Mouse (Mus musculus): ENCODE data around the gene Serpina3a.
"Not testable (repeated sequence)": the region's sequence is repeated elsewhere in the genome, so short reads cannot be mapped to it uniquely, and the experiment has no call there.

The Serpina3a gene

DNA sequence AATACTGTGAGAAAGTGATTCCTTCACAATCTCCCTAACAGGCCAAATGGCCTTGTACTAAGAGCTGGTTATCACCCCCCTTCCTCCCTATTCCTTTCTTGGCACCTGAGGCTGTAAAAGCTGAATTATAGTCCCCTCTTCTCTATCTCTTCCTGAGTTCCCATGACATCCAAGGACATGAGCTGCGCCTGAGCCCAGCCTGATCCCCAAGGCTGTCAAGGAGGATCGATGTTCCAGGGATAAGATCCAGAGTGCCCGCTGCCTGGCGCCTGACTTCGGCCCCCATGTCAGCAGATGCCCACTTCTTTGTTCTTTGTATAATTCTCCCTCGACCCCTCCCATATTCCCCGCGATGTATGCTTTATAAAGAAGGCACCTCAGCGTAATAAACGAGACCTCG lies at the start of gene Serpina3a:
TSS of gene Serpina3a (plus strand) at position 392 of the 400 bp plus-strand sequence.
- POLR2A ChIA-PET = interaction anchor here in 1 of 4 experiments (0.5 kb wide), 1 partner anchor 1371 kb away, joined by 3 read pairs; no protein-coding TSS in a partner anchor
- CTCF ChIA-PET = not testable (repeated sequence)

DNA sequence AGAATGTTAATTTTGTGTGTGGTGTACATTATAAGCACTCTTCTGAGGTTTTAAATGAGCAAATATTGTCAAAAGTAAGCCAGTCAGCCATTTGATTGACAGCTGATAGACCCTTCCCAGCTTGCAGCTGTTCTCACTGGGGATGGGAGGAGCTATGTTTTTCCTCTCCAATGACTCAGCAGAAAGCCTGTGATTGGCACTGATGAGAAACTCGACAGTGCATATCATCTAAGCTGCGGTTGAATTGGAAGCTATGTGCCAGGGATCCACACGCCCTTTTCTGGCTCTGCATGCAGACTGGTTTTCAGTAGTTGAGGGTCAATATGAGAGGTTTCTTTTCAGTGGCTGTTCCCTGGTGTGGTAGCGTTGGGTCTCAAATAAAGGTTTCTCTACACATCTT lies 48.0 kb upstream of the Serpina3a start:
- ChIA-PET CTCF (interaction anchor here in 3 of 4 experiments (0.5 to 1.6 kb wide), 6 partner anchors 11 to 875 kb away, joined by 3 to 5 read pairs (median 4); no protein-coding TSS in a partner anchor), POLR2A (interaction anchor here in 2 of 4 experiments (0.7 to 1.5 kb wide), 3 partner anchors 35 to 358 kb away, joined by 3 read pairs; no protein-coding TSS in a partner anchor)

GRCm38 (mm10) chr12:104064996-104065395 lies 47.5 kb upstream of the Serpina3a start:
- POLR2A ChIA-PET = interaction anchor here in 1 of 4 experiments (1.3 to 1.5 kb wide), 2 partner anchors 36 to 322 kb away, joined by 3 read pairs; no protein-coding TSS in a partner anchor

DNA sequence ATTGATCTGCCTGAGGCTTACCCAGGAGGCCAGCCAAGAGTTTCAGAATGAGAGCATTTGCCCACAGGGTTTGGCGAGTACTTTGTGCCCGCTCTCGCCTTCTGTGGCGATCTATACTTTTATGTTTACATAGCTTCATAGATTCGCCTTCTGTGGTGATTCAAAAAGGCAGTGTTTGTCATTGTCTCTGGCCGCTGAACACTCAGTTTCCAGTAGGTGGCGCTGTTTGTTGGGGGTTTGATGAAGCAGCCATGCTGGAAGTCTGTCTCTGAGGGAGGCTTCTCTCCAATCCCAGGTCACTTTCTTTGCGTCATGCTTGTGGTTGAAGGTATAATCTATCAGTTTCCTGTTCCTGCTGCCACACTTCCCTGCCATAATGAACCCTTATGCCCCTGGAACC lies 46.3 kb upstream of the Serpina3a start:
- ChIA-PET POLR2A (interaction anchor here in 1 of 4 experiments (0.8 kb wide), 1 partner anchor 312 kb away, joined by 3 read pairs; no protein-coding TSS in a partner anchor), CTCF (interaction anchor here (0.6 to 2.6 kb wide), 11 partner anchors 9 to 360 kb away, joined by 3 to 31 read pairs (median 4); partner anchors contain the start of gene Serpina12 (in 1 of the 4))

More at GRCm38 (mm10) chr12:104064996-104065395, 47.5 kb upstream of the Serpina3a start:
- CTCF ChIA-PET = interaction anchor here in 2 of 4 experiments (0.6 to 1.6 kb wide), 5 partner anchors 30 to 875 kb away, joined by 3 to 5 read pairs (median 4); no protein-coding TSS in a partner anchor

DNA sequence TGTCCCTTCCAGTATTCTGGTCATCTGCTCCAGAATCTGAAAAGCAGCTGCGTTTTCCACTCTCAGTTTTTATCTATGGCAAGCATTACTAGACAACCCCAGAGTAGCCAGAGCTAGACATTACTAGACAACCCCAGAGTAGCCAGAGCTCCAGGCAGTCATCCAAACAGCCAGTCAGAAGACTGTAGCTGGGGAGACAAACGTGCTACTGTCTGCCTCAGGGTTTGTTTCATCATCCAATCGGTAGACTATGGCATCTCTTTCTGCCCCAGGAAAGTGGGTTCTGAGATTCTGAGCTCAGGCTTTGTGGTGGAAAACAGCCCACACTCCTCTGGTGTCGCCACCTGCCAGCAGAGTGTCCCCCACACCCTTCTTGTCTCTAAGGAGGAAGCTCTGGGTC lies 45.0 kb upstream of the Serpina3a start:
- CTCF ChIA-PET = interaction anchor here (0.6 to 3.1 kb wide), 16 partner anchors 8 to 872 kb away, joined by 3 to 31 read pairs (median 4); partner anchors contain the start of gene Serpina12 (in 1 of the 4)
- POLR2A ChIA-PET = interaction anchor here in 2 of 4 experiments (0.9 to 1.0 kb wide), 3 partner anchors 356 to 367 kb away, joined by 3 read pairs; no protein-coding TSS in a partner anchor

- POLR2A ChIA-PET = interaction anchor here in 1 of 4 experiments (0.6 to 1.2 kb wide), 2 partner anchors 74 to 349 kb away, joined by 3 read pairs; no protein-coding TSS in a partner anchor
Observed at GRCm38 (mm10) chr12:104069620-104070019, 42.9 kb upstream of the Serpina3a start.

DNA sequence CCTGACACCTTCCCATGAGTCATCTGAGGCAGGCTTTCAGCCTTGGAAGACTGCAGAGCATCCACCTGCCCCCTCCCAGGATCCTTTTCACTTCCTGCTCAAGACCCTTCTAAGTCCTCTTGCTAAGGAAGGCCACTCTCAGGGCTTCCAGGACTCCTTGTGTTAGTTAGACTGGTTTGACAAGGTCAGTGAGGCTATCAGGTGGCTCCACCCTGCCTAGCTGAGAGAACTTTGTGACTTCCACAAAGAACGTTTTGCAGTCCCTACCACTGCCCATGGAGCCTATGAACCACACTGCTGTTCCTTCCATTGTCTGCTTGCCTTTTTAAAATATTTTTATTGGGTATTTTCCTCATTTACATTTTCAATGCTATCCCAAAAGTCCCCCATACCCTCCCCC lies 40.8 kb upstream of the Serpina3a start:
- ChIA-PET POLR2A (no interaction called here), CTCF (interaction anchor here in 2 of 4 experiments (0.6 to 1.1 kb wide), 2 partner anchors 13 to 647 kb away, joined by 3 read pairs; no protein-coding TSS in a partner anchor)

More at GRCm38 (mm10) chr12:104069620-104070019, 42.9 kb upstream of the Serpina3a start:
- CTCF ChIA-PET = interaction anchor here (0.6 to 3.1 kb wide), 14 partner anchors 9 to 364 kb away, joined by 3 to 14 read pairs (median 4); no protein-coding TSS in a partner anchor

DNA sequence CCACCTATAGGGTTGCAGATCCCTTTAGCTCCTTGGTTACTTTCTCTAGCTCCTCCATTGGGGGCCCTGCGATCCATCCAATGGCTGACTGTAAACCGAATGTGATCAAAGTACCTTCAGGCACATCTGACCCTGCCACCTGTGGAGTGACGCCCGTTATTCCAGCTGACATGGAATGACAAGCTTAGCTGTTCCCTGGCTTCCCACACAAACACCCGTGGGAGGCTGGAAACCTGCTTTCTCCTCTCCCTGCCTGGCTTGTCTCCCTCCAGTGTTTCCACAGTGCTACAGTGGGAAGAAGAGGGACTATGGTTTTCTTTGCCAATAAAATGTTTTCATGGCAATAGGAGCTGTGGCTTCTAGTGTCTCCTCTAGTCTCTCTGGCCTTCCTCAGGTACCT lies 40.2 kb upstream of the Serpina3a start:
- ChIA-PET CTCF (interaction anchor here in 2 of 4 experiments (0.6 to 1.1 kb wide), 2 partner anchors 14 to 646 kb away, joined by 3 read pairs; no protein-coding TSS in a partner anchor), POLR2A (no interaction called here)

- ChIA-PET POLR2A (no interaction called here), CTCF (interaction anchor here in 1 of 4 experiments (1.3 kb wide), 1 partner anchor 329 kb away, joined by 3 read pairs; no protein-coding TSS in a partner anchor)
Observed at GRCm38 (mm10) chr12:104090119-104090518, 22.4 kb upstream of the Serpina3a start.

DNA sequence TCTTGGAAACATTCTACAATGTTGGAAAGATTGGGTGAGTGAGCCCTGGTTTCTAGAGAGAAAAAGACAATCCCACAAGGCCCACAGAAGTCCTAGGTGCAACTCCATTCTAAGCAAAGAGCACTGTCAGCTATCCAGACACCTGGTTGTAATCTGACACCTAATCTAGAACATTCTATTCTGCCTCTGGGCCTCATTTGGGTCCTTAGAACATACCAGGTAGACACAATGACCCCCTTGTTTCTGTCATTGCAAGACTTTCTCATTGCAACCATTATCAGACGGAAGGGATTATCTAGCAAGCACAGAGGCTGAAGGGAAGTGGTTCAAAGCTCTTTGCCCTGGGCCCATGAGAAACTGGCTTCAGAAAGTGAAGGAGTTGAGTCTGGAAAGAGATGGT lies 21.2 kb upstream of the Serpina3a start:
- ChIA-PET POLR2A (no interaction called here), CTCF (no interaction called here)

- CTCF ChIA-PET = no interaction called here
- POLR2A ChIA-PET = no interaction called here
Observed at GRCm38 (mm10) chr12:104100768-104101167, 11.8 kb upstream of the Serpina3a start, which contains the start of gene Serpina5. Serpina5 (plus strand) TSS chr12:104101113.

GRCm38 (mm10) chr12:104105847-104106246 lies 6.7 kb upstream of the Serpina3a start:
- POLR2A ChIA-PET = no interaction called here
- CTCF ChIA-PET = no interaction called here

GRCm38 (mm10) chr12:104106919-104107318 lies 5.6 kb upstream of the Serpina3a start:
- ChIA-PET POLR2A (no interaction called here), CTCF (no interaction called here)

- CTCF ChIA-PET = interaction anchor here in 2 of 4 experiments (0.6 kb wide), 2 partner anchors 46 to 311 kb away, joined by 3 read pairs; no protein-coding TSS in a partner anchor
- POLR2A ChIA-PET = no interaction called here
Observed at GRCm38 (mm10) chr12:104108507-104108906, 4.0 kb upstream of the Serpina3a start.

DNA sequence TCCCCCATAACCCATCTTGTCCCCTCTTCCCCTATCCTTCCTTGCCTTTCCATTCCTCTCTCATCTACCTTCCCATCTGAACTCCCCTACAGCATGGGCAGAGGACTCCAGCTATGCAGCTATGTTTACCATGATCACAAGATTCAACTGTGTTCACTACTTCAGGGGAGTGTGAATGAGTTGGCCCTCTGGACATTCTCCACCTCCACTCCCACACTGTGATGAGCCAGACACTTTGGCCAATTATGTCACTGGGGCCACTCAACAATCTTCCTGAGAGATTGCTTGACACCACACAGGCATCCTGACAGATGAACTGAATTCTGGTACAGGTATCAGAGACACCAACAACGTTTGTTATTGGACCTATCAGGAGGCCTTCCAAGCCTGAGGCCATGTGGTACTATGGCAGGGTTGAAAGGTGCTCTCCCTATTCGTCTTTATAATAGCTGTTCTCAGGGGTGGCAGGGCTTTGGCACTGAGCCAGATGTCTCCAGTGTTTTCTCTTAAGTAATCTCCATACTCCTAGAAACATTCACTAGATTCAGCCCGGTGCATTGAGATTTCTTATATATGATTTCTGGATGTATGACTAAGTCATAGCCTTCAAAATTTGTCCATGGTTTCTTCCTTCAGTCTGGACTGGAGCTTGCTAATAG lies 2.5 kb downstream of the Serpina3a start:
- ChIA-PET CTCF (no interaction called here), POLR2A (no interaction called here)

DNA sequence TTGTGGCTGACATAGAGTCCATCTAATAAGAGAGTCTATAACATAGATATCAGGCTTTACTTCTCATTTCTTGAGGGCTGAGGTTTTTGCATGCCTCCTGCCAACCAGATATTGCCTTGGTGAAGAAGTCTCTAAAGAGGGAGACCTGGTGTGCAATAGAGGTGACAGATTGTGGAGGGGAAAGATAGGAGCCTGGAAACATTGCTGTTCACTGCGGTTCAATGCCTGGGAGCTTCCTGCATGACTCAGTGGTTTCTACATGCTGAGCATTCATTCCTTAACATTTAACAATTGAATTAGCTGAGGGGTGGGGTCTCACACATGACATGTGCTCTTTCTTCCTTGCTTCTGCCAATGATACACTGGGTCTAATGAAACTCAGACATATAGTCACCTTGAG lies 10.6 kb downstream of the Serpina3a start:
- ChIA-PET CTCF (no interaction called here), POLR2A (no interaction called here)

DNA sequence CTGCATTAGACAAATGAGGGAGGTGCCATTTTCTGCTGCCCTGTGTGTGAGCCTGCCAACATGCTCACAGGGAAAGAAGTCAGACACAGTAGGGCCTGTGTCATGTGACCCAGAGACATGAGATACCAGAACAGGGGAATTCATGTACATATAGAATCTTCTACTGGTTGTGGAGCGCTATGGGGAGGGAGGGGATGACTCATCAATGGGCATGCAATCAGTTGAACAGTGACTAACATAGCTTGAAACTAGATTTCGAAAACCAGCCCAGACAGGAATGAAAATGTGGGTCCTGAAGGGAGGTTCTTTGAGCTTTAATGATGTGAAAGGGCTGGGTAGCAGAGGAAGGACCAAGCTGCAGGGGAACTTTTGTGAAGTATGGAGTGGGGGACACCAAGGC lies 11.5 kb downstream of the Serpina3a start:
- POLR2A ChIA-PET = no interaction called here

DNA sequence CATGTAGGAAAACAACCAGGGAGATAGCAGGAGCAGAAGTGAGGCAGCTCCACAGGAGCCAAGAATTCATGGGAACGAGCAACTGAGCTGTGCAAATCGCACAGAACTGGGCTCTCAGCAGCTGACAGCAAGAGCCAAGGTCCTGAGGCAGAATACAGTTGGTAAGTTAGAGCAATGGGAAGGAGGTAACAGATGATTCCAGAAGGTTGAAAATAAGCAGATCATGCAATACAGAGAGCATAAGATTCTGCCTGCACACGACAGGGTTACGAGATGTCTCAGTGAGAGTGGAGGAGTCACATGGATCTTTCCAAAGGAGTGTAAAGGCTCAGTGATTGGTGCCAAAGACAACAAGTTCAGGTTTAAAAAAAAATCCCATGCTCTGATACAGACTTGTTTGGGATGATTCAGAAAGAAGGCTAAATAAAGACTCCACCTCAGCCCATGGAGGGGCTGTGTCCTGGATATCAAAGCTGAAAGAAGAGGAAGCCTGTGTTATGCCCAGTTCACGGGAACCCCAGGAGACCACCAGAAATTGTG lies 12.6 kb downstream of the Serpina3a start:
- POLR2A ChIA-PET = no interaction called here

More for the DNA sequence above, 11.5 kb downstream of the Serpina3a start:
- CTCF ChIA-PET = interaction anchor here in 1 of 4 experiments (0.6 kb wide), 1 partner anchor 13 kb away, joined by 3 read pairs; no protein-coding TSS in a partner anchor

DNA sequence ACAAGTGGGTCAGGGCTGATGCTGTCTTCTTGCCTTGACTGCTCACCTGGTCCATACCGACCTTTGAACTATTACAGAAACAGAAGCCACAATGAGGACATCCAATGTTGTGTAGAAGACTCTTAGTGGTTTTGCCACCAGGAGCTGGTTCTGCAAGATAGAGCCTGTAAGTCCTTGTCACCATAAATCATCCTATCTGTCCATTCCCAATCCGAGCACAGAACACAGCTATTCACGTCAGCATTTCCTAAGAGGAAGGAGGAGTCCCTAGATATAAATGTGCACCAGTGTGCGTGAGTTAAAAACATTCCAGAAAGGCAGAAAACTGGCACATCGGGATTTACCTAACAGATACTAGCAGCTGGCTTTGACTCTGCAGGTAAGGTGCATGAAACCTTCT lies 15.2 kb downstream of the Serpina3a start, which contains the start of gene Serpina3b:
TSS of gene Serpina3b (plus strand) at position 301 of the 400 bp plus-strand sequence.
- ChIA-PET POLR2A (no interaction called here), CTCF (no interaction called here)

More for the DNA sequence above, 12.6 kb downstream of the Serpina3a start:
- CTCF ChIA-PET = no interaction called here

GRCm38 (mm10) chr12:104131041-104131440 lies 18.5 kb downstream of the Serpina3a start:
- ChIA-PET POLR2A (no interaction called here), CTCF (no interaction called here)

Data from embryonic stem cell, embryonic (primary cell).